Mouse (Mus musculus) hindbrain, embryonic 10.5 days (tissue): ENCODE results near the gene Casc1. TPM values are rescaled to one million over a fixed set of nuclear protein-coding genes. Genes with fewer than 3 reads are reported as not detected.

Source experiments
- DNase-seq: peaks from one replicate; pipeline ENCODE4 v3.0.0-alpha.2; 2017; ENCODE audit warnings: low spot score
- H3K27ac ChIP-seq: fragments of 300-500 bp; sonication (generic); 2 replicates; pipeline ENCODE4 v1.5.1; 2016; ENCODE audit warnings: mild to moderate bottlenecking, moderate library complexity
- H3K27me3 ChIP-seq: fragments of 300-500 bp; sonication (generic); 2 replicates; pipeline ENCODE4 v1.6.1; 2016; ENCODE audit warnings: mild to moderate bottlenecking; ENCODE audit not compliant: poor library complexity, insufficient read depth, severe bottlenecking
- H3K36me3 ChIP-seq: fragments of 300-500 bp; sonication (generic); 2 replicates; pipeline ENCODE4 v1.6.1; 2016; ENCODE audit warnings: mild to moderate bottlenecking, moderate library complexity
- H3K4me1 ChIP-seq: fragments of 300-500 bp; sonication (generic); replicated peaks from 2 replicates; pipeline ENCODE4 v1.6.1; 2016; ENCODE audit warnings: mild to moderate bottlenecking
- H3K4me3 ChIP-seq: fragments of 300-500 bp; sonication (generic); 2 replicates; pipeline ENCODE4 v1.5.1; 2016; ENCODE audit warnings: mild to moderate bottlenecking, moderate library complexity
- H3K9me3 ChIP-seq: fragments of 300-500 bp; sonication (generic); 2 replicates; pipeline ENCODE4 v1.6.1; 2016; ENCODE audit warnings: mild to moderate bottlenecking, moderate library complexity
- WGBS: fragments of 180-500 bp; shearing (Covaris S2); methylation state at CpG from one replicate; pipeline ENCODE4 v1.1.7; 2016; 5-methylcytosine and 5-hydroxymethylcytosine counted together
- polyA plus RNA-seq: library from polyadenylated mRNA; unstranded; fragments of >200 nt; fragmentation: Nextera tagmentation; extraction: Ambion mirVana; gene quantifications from 2 replicates; pipeline ENCODE4 v1.2.1, GENCODE M21; 2016

Gene Casc1
- polyA plus RNA-seq, 1 experiment from 2014 or later, result 0.88 TPM

DNA sequence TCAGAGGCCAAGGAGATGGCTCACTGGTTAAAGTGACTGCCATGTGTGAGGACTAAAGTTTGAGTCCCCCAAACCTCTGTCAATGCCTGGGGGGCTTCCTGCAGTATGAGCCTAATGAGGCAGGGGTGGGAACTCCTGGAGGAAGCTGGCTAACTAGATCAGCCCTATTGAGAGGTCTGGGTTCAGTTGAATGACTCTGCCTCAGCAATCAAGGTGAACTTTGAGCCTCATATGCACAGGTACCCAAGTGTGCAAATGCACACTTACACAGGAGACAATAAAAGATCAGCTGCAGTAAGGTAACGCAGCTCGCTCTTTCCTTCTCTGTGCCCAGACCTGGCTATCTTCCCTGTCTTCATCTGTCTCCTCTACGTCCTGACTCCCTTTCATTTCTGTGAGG, 17.8 kb downstream of the Casc1 start:
- no peaks in the 10 kb centered on the region for H3K4me1 ChIP-seq
- WGBS, result 90% methylated on average over 3 of the region's 3 CpGs
- no peaks in the 10 kb centered on the region for H3K9me3 ChIP-seq
- H3K27ac ChIP-seq, result no peak overlapping the region
- no peak for DNase-seq
- H3K36me3 ChIP-seq, result no peaks in the 10 kb centered on the region
- no peaks in the 10 kb centered on the region for H3K27me3 ChIP-seq
- no peak overlapping the region for H3K4me3 ChIP-seq

GRCm38 (mm10) chr6:145187093-145188088, 23.4 kb downstream of the Casc1 start:
- H3K27ac ChIP-seq, result 0 out of 2 replicates have a peak overlapping the region, but pooled peaks have one; percentile 35
- DNase-seq, result peak; percentile 19
- WGBS, result 60% methylated on average over 27 of the region's 27 CpGs
- H3K36me3 ChIP-seq, result no peaks in the 10 kb centered on the region
- H3K9me3 ChIP-seq, result no peaks in the 10 kb centered on the region
- 0 out of 2 replicates have a peak, but pooled peaks cover 3% of the 10 kb centered on the region for H3K4me1 ChIP-seq
- H3K4me3 ChIP-seq, result peak overlapping the region; percentile 38
- no peaks in the 10 kb centered on the region for H3K27me3 ChIP-seq

GRCm38 (mm10) chr6:145186096-145186495, 24.7 kb downstream of the Casc1 start:
- peaks cover 4% of the 10 kb centered on the region; the same call in 1 of the 2 replicates for H3K27me3 ChIP-seq
- WGBS, result 79% methylated on average over 1 of the region's 1 CpGs
- no peak overlapping the region for H3K27ac ChIP-seq
- no peak for DNase-seq
- H3K4me1 ChIP-seq, result 0 out of 2 replicates have a peak, but pooled peaks cover 3% of the 10 kb centered on the region
- no peak overlapping the region for H3K4me3 ChIP-seq
- H3K9me3 ChIP-seq, result no peaks in the 10 kb centered on the region
- H3K36me3 ChIP-seq, result no peaks in the 10 kb centered on the region

GRCm38 (mm10) chr6:145182044-145182443, 28.8 kb downstream of the Casc1 start:
- Histone ChIP-seq H3K36me3 (no peaks in the 10 kb centered on the region), H3K4me1 (peaks cover 10% of the 10 kb centered on the region; the same call in 1 of the 2 replicates), H3K9me3 (no peaks in the 10 kb centered on the region), H3K4me3 (no peak overlapping the region), H3K27ac (no peak overlapping the region), H3K27me3 (peaks cover 12% of the 10 kb centered on the region)
- WGBS, result 85% methylated on average over 8 of the region's 8 CpGs
- DNase-seq, result no peak

DNA sequence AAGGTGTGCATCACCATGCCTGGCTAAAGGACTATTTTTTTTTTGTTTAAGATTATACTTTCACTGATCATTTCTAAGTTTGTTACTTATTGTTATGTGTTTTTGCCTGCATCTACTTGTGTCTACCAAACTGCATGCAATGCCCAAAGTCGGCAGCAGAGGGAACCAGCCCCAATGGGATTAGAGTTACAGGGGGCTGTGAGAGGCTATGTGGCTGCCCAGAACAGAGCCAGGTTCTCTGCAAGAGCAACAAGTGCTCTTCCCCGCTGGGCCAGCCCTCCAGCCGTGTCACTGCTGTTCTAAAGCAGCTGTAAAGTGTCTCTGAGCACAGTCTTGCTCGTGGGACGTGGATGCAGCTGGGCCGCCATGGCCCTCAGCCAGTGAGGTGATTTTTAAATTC, 31.1 kb downstream of the Casc1 start:
- 20% methylated on average over 6 of the region's 6 CpGs for WGBS
- H3K4me1 ChIP-seq, result peaks cover 34% of the 10 kb centered on the region
- DNase-seq, result peak; percentile 69
- H3K4me3 ChIP-seq, result no peak overlapping the region
- no peaks in the 10 kb centered on the region for H3K9me3 ChIP-seq
- H3K27ac ChIP-seq, result no peak overlapping the region
- peaks cover 36% of the 10 kb centered on the region for H3K27me3 ChIP-seq
- no peaks in the 10 kb centered on the region for H3K36me3 ChIP-seq

GRCm38 (mm10) chr6:145176474-145176873, 34.3 kb downstream of the Casc1 start:
- 45% methylated on average over 10 of the region's 10 CpGs for WGBS
- Histone ChIP-seq H3K4me1 (peaks cover 60% of the 10 kb centered on the region), H3K9me3 (no peaks in the 10 kb centered on the region), H3K27ac (no peak overlapping the region), H3K36me3 (no peaks in the 10 kb centered on the region), H3K4me3 (no peak overlapping the region), H3K27me3 (peaks cover 56% of the 10 kb centered on the region)
- no peak for DNase-seq

DNA sequence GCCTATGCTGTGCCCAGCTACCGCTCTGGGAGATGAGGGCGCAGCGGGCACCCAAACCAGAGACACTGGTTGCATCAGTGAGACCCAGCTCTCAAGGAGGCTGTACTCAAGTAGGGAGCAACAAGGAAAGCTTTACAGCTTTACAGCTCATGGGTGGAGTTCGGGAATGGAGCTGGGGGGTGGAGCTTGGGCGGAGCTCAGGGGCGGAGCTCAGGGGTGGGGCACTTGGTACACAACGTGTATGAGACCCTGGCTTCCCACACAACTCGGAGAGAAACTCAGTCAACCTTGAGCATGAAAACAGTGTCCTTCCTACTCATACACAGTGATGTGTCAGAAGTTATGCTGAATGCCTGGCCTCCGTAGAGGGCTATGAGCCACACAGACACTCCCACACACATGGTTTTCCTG, 35.2 kb downstream of the Casc1 start:
- Histone ChIP-seq H3K4me1 (peaks cover 60% of the 10 kb centered on the region), H3K9me3 (no peaks in the 10 kb centered on the region), H3K27me3 (peaks cover 57% of the 10 kb centered on the region), H3K36me3 (no peaks in the 10 kb centered on the region), H3K27ac (no peak overlapping the region), H3K4me3 (0 out of 2 replicates have a peak overlapping the region, but pooled peaks have one; percentile 6)
- no peak for DNase-seq
- 39% methylated on average over 9 of the region's 9 CpGs for WGBS

GRCm38 (mm10) chr6:145173781-145174191, 37.0 kb downstream of the Casc1 start:
- no peaks in the 10 kb centered on the region for H3K36me3 ChIP-seq
- peak; percentile 75 for DNase-seq
- H3K9me3 ChIP-seq, result no peaks in the 10 kb centered on the region
- H3K27ac ChIP-seq, result peak overlapping the region; percentile 80
- peaks cover 57% of the 10 kb centered on the region for H3K27me3 ChIP-seq
- peak overlapping the region; percentile 35 for H3K4me3 ChIP-seq
- 1% methylated on average over 11 of the region's 11 CpGs for WGBS
- H3K4me1 ChIP-seq, result peaks cover 55% of the 10 kb centered on the region

DNA sequence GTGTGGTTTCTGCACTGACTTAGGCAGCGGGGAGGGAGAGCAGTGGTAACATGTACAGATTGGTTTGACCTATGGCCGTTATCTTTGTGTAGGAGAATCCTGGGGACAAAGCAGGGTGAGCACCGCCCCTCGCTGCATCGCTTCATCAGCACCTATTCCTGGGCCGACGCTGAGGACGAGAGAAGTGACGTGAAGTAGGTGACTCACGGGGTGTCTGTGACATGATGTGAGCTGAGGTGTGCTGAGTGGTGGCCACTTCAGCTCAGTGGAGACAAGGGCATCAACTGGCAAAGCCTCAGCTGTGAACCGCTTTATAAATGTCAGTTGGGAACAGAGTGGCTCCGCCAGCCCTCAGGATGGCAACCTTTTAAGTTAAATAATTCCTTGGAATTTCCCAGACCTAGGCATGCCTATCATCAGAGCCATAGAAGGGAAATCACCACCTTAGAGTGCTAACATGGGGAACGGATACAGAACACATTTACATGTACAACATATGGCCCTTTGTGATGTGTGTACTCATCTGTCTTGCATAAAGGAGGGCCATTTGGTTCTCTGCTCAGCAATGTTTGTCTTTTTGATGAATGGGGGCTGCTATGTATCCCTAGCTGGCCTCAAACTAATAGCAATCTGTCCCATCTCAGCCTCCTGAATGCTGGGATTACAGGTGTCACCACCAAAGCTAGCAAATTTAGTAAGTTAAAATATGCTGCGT, 38.8 kb downstream of the Casc1 start:
- WGBS, result 80% methylated on average over 14 of the region's 14 CpGs
- Histone ChIP-seq H3K4me3 (no peak overlapping the region), H3K36me3 (no peaks in the 10 kb centered on the region), H3K4me1 (peaks cover 50% of the 10 kb centered on the region), H3K27ac (no peak overlapping the region), H3K9me3 (no peaks in the 10 kb centered on the region), H3K27me3 (peaks cover 49% of the 10 kb centered on the region)
- no peak for DNase-seq

GRCm38 (mm10) chr6:145160581-145160980, 50.2 kb downstream of the Casc1 start:
- Histone ChIP-seq H3K4me3 (no peak overlapping the region), H3K27me3 (no peaks in the 10 kb centered on the region), H3K27ac (no peak overlapping the region), H3K9me3 (0 out of 2 replicates have a peak, but pooled peaks cover 6% of the 10 kb centered on the region), H3K4me1 (no peaks in the 10 kb centered on the region), H3K36me3 (no peaks in the 10 kb centered on the region)
- WGBS, result 75% methylated on average over 5 of the region's 5 CpGs
- DNase-seq, result no peak

- H3K27ac ChIP-seq, result no peak overlapping the region
- H3K4me3 ChIP-seq, result no peak overlapping the region
- no peaks in the 10 kb centered on the region for H3K4me1 ChIP-seq
- no peaks in the 10 kb centered on the region for H3K9me3 ChIP-seq
- 76% methylated on average over 4 of the region's 4 CpGs for WGBS
- H3K36me3 ChIP-seq, result no peaks in the 10 kb centered on the region
- no peaks in the 10 kb centered on the region for H3K27me3 ChIP-seq
- no peak for DNase-seq
These were observed 52.2 kb downstream of the Casc1 start for GRCm38 (mm10) chr6:145158619-145159018.

- Histone ChIP-seq H3K4me1 (peaks cover 14% of the 10 kb centered on the region), H3K4me3 (no peak overlapping the region), H3K36me3 (no peaks in the 10 kb centered on the region), H3K27ac (no peak overlapping the region), H3K9me3 (no peaks in the 10 kb centered on the region), H3K27me3 (no peaks in the 10 kb centered on the region)
- DNase-seq, result no peak
- WGBS, result 45% methylated on average over 9 of the region's 9 CpGs
These were observed 61.8 kb downstream of the Casc1 start for GRCm38 (mm10) chr6:145149054-145149453.

GRCm38 (mm10) chr6:145147716-145148115, 63.1 kb downstream of the Casc1 start:
- no peaks in the 10 kb centered on the region for H3K9me3 ChIP-seq
- 90% methylated on average over 16 of the region's 16 CpGs for WGBS
- no peak for DNase-seq
- H3K4me1 ChIP-seq, result peaks cover 20% of the 10 kb centered on the region
- H3K4me3 ChIP-seq, result no peak overlapping the region
- H3K27ac ChIP-seq, result no peak overlapping the region
- H3K27me3 ChIP-seq, result no peaks in the 10 kb centered on the region
- no peaks in the 10 kb centered on the region for H3K36me3 ChIP-seq
